Mouse (Mus musculus) heart, postnatal 0 days (tissue): ENCODE results near the gene Rab25. TPM values are rescaled to one million over a fixed set of nuclear protein-coding genes. Genes with fewer than 3 reads are reported as not detected.

Experiments used
- ATAC-seq: fragments of 200-750 bp; cut with Nextera tagmentation; 2 replicates; pipeline ENCODE4 v1.8.0; 2017; ENCODE audit warnings: low read depth, moderate number of reproducible peaks, moderate library complexity; ENCODE audit not compliant: insufficient read depth
- DNase-seq: peaks from one replicate; pipeline ENCODE4 v3.0.0-alpha.2; 2016; ENCODE audit warnings: low spot score
- H3K27ac ChIP-seq: fragments of 300-500 bp; sonication (generic); 2 replicates; pipeline ENCODE4 v1.5.1; 2014; ENCODE audit warnings: low read depth, mild to moderate bottlenecking
- H3K27me3 ChIP-seq: fragments of 300-500 bp; sonication (generic); 2 replicates; pipeline ENCODE4 v1.6.1; 2014; ENCODE audit warnings: low read length, mixed read lengths; ENCODE audit not compliant: control insufficient read depth, insufficient read depth
- H3K36me3 ChIP-seq: fragments of 300-500 bp; sonication (generic); replicated peaks from 2 replicates; pipeline ENCODE4 v1.6.1; 2014; ENCODE audit warnings: low read length, mixed read lengths; ENCODE audit not compliant: control insufficient read depth, insufficient read depth
- H3K4me1 ChIP-seq: fragments of 300-500 bp; sonication (generic); 2 replicates; pipeline ENCODE4 v1.6.1; 2014; ENCODE audit warnings: antibody characterized with exemption; ENCODE audit not compliant: control insufficient read depth, insufficient read depth
- H3K4me2 ChIP-seq: fragments of 300-500 bp; sonication (generic); 2 replicates; pipeline ENCODE4 v1.6.1; 2014; ENCODE audit warnings: low read depth, mild to moderate bottlenecking, low read length, moderate library complexity
- H3K4me3 ChIP-seq: fragments of 300-500 bp; sonication (generic); 2 replicates; pipeline ENCODE4 v1.5.1; 2014; ENCODE audit warnings: low read depth, low read length
- H3K9ac ChIP-seq: fragments of 300-500 bp; sonication (generic); replicated peaks from 2 replicates; pipeline ENCODE4 v1.6.1; 2014; ENCODE audit warnings: low read depth, low read length, mixed read lengths
- H3K9me3 ChIP-seq: fragments of 300-500 bp; sonication (generic); replicated peaks from 2 replicates; pipeline ENCODE4 v1.6.1; 2016; ENCODE audit warnings: low read length; ENCODE audit not compliant: control insufficient read depth
- CTCF ChIP-seq: IDR thresholded peaks from 2 replicates; pipeline ENCODE4 v1.5.1; 2016; ENCODE audit warnings: antibody characterized with exemption, control low read depth, low read depth
- EP300 ChIP-seq: IDR thresholded peaks from 2 replicates; pipeline ENCODE4 v1.6.1; 2016; ENCODE audit warnings: antibody characterized with exemption, low read depth
- WGBS: fragments of 180-500 bp; shearing (Covaris S2); extraction: QIAGEN DNeasy Blood & Tissue Kit; methylation state at CpG from one replicate; pipeline ENCODE4 v1.1.7; 2014; 5-methylcytosine and 5-hydroxymethylcytosine counted together
- polyA plus RNA-seq: library from polyadenylated mRNA; unstranded; fragments of >200 nt; fragmentation: Nextera tagmentation; extraction: Ambion mirVana; gene quantifications from 2 replicates; pipeline ENCODE4 v1.2.1, GENCODE M21; 2015
- total RNA-seq: library from RNA; depleted of rRNA; stranded (reverse); fragments of >200 nt; gene quantifications from 2 replicates; pipeline ENCODE4 v1.2.3, GENCODE M21; 2014; ENCODE audit warnings: low replicate concordance

The Rab25 gene
- total and polyA plus RNA-seq, 2 experiments from 2014 or later, result 2.5 TPM; not detected in 1

- no peak overlapping the region for H3K4me3 ChIP-seq
- no peak overlapping the region for H3K9ac ChIP-seq
- TF ChIP-seq CTCF (no peak), EP300 (no peak)
- no peak for DNase-seq
- H3K36me3 ChIP-seq, result 0 out of 2 replicates have a peak, but pooled peaks cover 3% of the 10 kb centered on the region
- no peak for ATAC-seq
- no peaks in the 10 kb centered on the region for H3K9me3 ChIP-seq
- peaks cover 33% of the 10 kb centered on the region for H3K4me1 ChIP-seq
- no peak overlapping the region for H3K4me2 ChIP-seq
- 89% methylated on average over 4 of the region's 4 CpGs for WGBS
- no peaks in the 10 kb centered on the region for H3K27me3 ChIP-seq
- no peak overlapping the region for H3K27ac ChIP-seq
These were observed 12.6 kb downstream of the Rab25 start for GRCm38 (mm10) chr3:88535527-88535926.

DNA sequence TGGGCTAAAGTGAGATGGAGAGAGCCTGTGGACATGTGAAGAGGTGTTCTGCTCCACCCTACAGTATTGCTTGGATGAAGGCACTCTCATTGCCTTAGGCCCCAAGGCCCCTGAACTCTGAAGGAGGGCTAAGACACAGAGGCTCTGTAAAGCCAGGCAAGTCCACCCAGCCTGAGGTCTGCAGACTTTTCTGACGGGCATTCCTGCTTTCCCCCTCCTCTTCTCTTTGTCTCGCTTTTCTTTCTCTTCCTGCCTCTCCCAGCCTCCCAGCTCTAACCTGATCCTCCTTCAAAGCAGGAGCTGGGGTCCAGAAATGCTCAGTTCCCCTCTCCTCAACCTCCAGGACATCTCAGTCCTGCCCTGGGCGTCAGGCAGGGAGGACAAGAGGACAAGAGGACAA lies 13.1 kb downstream of the Rab25 start:
- no peak overlapping the region for H3K9ac ChIP-seq
- ATAC-seq (no peak), DNase-seq (no peak)
- no peak overlapping the region for H3K27ac ChIP-seq
- H3K4me2 ChIP-seq, result no peak overlapping the region
- H3K27me3 ChIP-seq, result no peaks in the 10 kb centered on the region
- no peaks in the 10 kb centered on the region for H3K9me3 ChIP-seq
- no peak for TF ChIP-seq CTCF
- no peak for TF ChIP-seq EP300
- peaks cover 32% of the 10 kb centered on the region for H3K4me1 ChIP-seq
- WGBS, result 47% methylated on average over 3 of the region's 3 CpGs
- H3K4me3 ChIP-seq, result no peak overlapping the region
- H3K36me3 ChIP-seq, result 0 out of 2 replicates have a peak, but pooled peaks cover 3% of the 10 kb centered on the region

GRCm38 (mm10) chr3:88533706-88534105 lies 14.4 kb downstream of the Rab25 start:
- Histone ChIP-seq H3K4me1 (peaks cover 41% of the 10 kb centered on the region), H3K9ac (0 out of 2 replicates have a peak overlapping the region, but pooled peaks have one; percentile 72), H3K27me3 (no peaks in the 10 kb centered on the region), H3K9me3 (no peaks in the 10 kb centered on the region), H3K27ac (no peak overlapping the region), H3K36me3 (0 out of 2 replicates have a peak, but pooled peaks cover 3% of the 10 kb centered on the region), H3K4me3 (peak overlapping the region; percentile 90), H3K4me2 (peak overlapping the region; percentile 99)
- ATAC-seq (no peak), DNase-seq (no peak)
- TF ChIP-seq CTCF (no peak), EP300 (no peak)
- 21% methylated on average over 5 of the region's 5 CpGs for WGBS

DNA sequence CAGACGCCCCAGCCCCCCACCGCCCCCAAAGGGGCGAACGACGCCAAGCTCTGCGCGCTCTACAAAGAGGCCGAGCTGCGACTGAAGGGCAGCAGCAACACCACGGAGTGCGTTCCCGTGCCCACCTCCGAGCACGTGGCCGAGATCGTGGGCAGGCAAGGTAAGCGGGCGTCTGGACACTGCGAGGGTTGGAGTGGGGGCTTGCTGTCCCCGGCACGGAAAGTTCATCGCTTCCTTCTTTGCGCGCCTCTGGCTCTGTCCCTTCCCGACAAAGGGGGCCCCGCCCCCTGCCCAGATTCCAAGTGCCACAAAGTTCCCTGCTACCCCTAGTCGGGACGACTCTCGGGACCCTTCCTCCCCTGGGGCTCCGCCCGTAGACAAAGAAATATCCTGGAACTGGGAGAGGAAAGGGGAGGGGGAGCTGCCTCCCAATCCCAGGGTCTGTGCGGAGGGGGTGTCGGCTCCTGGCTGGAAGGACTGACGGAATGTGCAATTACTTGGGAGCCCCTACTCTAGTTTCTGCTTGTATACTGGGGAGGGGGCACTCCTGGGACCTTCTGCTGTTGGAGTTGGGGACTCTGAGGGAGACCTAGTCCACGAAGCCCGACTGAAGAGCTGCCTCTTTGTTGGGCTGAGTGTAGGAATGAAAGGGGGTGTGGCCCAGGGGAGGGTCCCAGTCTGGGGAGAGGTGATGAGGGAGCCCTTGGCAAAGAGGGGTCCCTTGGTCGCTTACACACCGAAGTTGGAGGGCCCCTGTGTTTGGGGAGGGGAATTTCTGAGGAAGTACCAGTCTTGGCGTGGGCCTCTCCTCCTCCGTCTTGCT lies 15.2 kb downstream of the Rab25 start:
- Histone ChIP-seq H3K4me2 (peak overlapping the region; percentile 99), H3K9me3 (no peaks in the 10 kb centered on the region), H3K27me3 (no peaks in the 10 kb centered on the region), H3K4me1 (peaks cover 41% of the 10 kb centered on the region), H3K27ac (peak overlapping the region; percentile 76), H3K36me3 (0 out of 2 replicates have a peak, but pooled peaks cover 1% of the 10 kb centered on the region), H3K9ac (peak overlapping the region; percentile 72), H3K4me3 (peak overlapping the region; percentile 90)
- 1% methylated on average over 35 of the region's 40 CpGs for WGBS
- TF ChIP-seq EP300 (no peak), CTCF (no peak)
- no peak for DNase-seq
- no peak for ATAC-seq

DNA sequence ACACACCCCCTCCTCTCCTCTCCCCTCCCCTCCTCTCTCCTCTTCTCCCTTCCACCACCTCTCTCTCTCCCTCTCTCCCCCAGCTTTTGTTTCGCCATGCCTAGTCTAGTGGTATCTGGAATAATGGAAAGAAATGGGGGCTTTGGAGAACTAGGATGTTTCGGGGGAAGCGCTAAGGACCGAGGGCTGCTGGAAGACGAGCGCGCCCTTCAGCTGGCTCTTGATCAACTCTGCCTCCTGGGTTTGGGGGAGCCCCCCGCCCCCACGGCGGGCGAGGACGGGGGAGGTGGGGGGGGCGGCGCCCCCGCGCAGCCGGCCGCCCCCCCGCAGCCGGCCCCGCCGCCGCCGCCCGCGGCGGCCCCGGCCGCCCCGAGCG lies 15.8 kb downstream of the Rab25 start, which contains the start of gene Mex3a:
TSS of gene Mex3a (plus strand) at position 97 of the 376 bp plus-strand sequence.
- ATAC-seq (no peak), DNase-seq (no peak)
- peaks cover 46% of the 10 kb centered on the region for H3K4me1 ChIP-seq
- peak within 1 kb of the TSS; percentile 99 for H3K4me2 ChIP-seq
- peak within 1 kb of the TSS; percentile 72 for H3K9ac ChIP-seq
- H3K4me3 ChIP-seq, result peak within 1 kb of the TSS; percentile 90
- no peaks in the 10 kb centered on the region for H3K27me3 ChIP-seq
- TF ChIP-seq EP300 (no peak), CTCF (no peak)
- H3K9me3 ChIP-seq, result no peaks in the 10 kb centered on the region
- peak within 1 kb of the TSS; percentile 76 for H3K27ac ChIP-seq
- WGBS, result under 1% methylated on average over 14 of the region's 31 CpGs
- no peaks in the 10 kb centered on the region for H3K36me3 ChIP-seq
